Mouse (Mus musculus): Measurements from ENCODE around the gene Lhx4. TPM values are rescaled to one million over a fixed set of nuclear protein-coding genes. Genes with fewer than 3 reads are reported as not detected.

Lhx4 gene
- total RNA-seq (2012; rRNA removed) = 0.05 and 0.13 TPM in 2 replicates

- no peak for TF ChIP-seq ZC3H11A (IDR thresholded peaks at IDR 0.05; ENCODE audit: borderline replicate concordance, low read depth, low read length)
- no peak for TF ChIP-seq ZNF384 (IDR thresholded peaks at IDR 0.05; ENCODE audit: low read depth, low read length)
- TF ChIP-seq HCFC1 (IDR thresholded peaks at IDR 0.05; ENCODE audit: borderline replicate concordance, insufficient read depth, low read length) = no peak
- in situ Hi-C loops (cut with MboI; ENCODE audit: low sequenced_read_pairs in 2 of 2, unreplicated experiment in 2 of 2) = no loop called here
Observed at GRCm38 (mm10) chr1:155751484-155752255, at the start of gene Lhx4. Gene Lhx4 (minus strand): TSS chr1:155751684.

GRCm38 (mm10) chr1:155798000-155798399 is 46.5 kb upstream of the Lhx4 start:
- no peak overlapping the region for H3K27ac ChIP-seq (ENCODE audit: insufficient read depth, low read depth, low read length, poor library complexity, severe bottlenecking)
- no peak overlapping the region for H3K4me3 ChIP-seq (ENCODE audit: insufficient read depth in 1 of 2, low read depth in 1 of 2, low read length in 2 of 2, poor library complexity in 1 of 2, severe bottlenecking in 1 of 2)
- H3K4me1 ChIP-seq (ENCODE audit: control insufficient read depth in 2 of 2, insufficient read depth in 2 of 2, low read length in 2 of 2, poor library complexity in 1 of 2) = no peaks in the 10 kb centered on the region
- no peaks in the 10 kb centered on the region for H3K36me3 ChIP-seq (ENCODE audit: control insufficient read depth, insufficient read depth, low read length, poor library complexity, severe bottlenecking)
- TF ChIP-seq HCFC1 (IDR thresholded peaks at IDR 0.05; ENCODE audit: borderline replicate concordance, insufficient read depth, low read length) = no peak
- no peak for TF ChIP-seq CHD2 (IDR thresholded peaks at IDR 0.05; ENCODE audit: low read depth, low read length)
- TF ChIP-seq MAFK (IDR thresholded peaks at IDR 0.05; ENCODE audit: insufficient read depth, low read depth, low read length) = no peak
- no peak for TF ChIP-seq ZC3H11A (IDR thresholded peaks at IDR 0.05; ENCODE audit: borderline replicate concordance, low read depth, low read length)
- no peak for TF ChIP-seq ZNF384 (IDR thresholded peaks at IDR 0.05; ENCODE audit: low read depth, low read length)
- H3K9ac ChIP-seq (ENCODE audit: insufficient read depth, low read depth, low read length, poor library complexity, severe bottlenecking) = no peak overlapping the region
- no peak for DNase-seq (ENCODE audit: low read depth, low spot score)
- H3K9me3 ChIP-seq (ENCODE audit: control insufficient read depth, insufficient read depth, low read depth, low read length) = no peaks in the 10 kb centered on the region
- in situ Hi-C loops (cut with MboI; ENCODE audit: low sequenced_read_pairs in 2 of 2, unreplicated experiment in 2 of 2) = no loop called here

More at GRCm38 (mm10) chr1:155751484-155752255, at the start of gene Lhx4:
- Histone ChIP-seq H3K4me1 (ENCODE audit: control insufficient read depth in 2 of 2, insufficient read depth in 2 of 2, low read length in 2 of 2, poor library complexity in 1 of 2) (no peaks in the 10 kb centered on the region), H3K36me3 (ENCODE audit: control insufficient read depth, insufficient read depth, low read length, poor library complexity, severe bottlenecking) (no peaks in the 10 kb centered on the region), H3K4me3 (ENCODE audit: insufficient read depth in 1 of 2, low read depth in 1 of 2, low read length in 2 of 2, poor library complexity in 1 of 2, severe bottlenecking in 1 of 2) (no peak within 1 kb of the TSS), H3K27ac (ENCODE audit: insufficient read depth, low read depth, low read length, poor library complexity, severe bottlenecking) (no peak within 1 kb of the TSS), H3K9me3 (ENCODE audit: control insufficient read depth, insufficient read depth, low read depth, low read length) (no peaks in the 10 kb centered on the region), H3K9ac (ENCODE audit: insufficient read depth, low read depth, low read length, poor library complexity, severe bottlenecking) (no peak within 1 kb of the TSS)
- DNase-seq (ENCODE audit: low read depth, low spot score) = no peak

GRCm38 (mm10) chr1:155797425-155797824 is 45.9 kb upstream of the Lhx4 start:
- TF ChIP-seq ZNF384 (IDR thresholded peaks at IDR 0.05; ENCODE audit: low read depth, low read length) (no peak), ZC3H11A (IDR thresholded peaks at IDR 0.05; ENCODE audit: borderline replicate concordance, low read depth, low read length) (no peak), MAFK (IDR thresholded peaks at IDR 0.05; ENCODE audit: insufficient read depth, low read depth, low read length) (no peak), CHD2 (IDR thresholded peaks at IDR 0.05; ENCODE audit: low read depth, low read length) (no peak), HCFC1 (IDR thresholded peaks at IDR 0.05; ENCODE audit: borderline replicate concordance, insufficient read depth, low read length) (no peak)
- H3K4me1 ChIP-seq (ENCODE audit: control insufficient read depth in 2 of 2, insufficient read depth in 2 of 2, low read length in 2 of 2, poor library complexity in 1 of 2) = no peaks in the 10 kb centered on the region
- no peak overlapping the region for H3K27ac ChIP-seq (ENCODE audit: insufficient read depth, low read depth, low read length, poor library complexity, severe bottlenecking)
- DNase-seq (ENCODE audit: low read depth, low spot score) = no peak
- no peak overlapping the region for H3K4me3 ChIP-seq (ENCODE audit: insufficient read depth in 1 of 2, low read depth in 1 of 2, low read length in 2 of 2, poor library complexity in 1 of 2, severe bottlenecking in 1 of 2)
- no peak overlapping the region for H3K9ac ChIP-seq (ENCODE audit: insufficient read depth, low read depth, low read length, poor library complexity, severe bottlenecking)
- H3K9me3 ChIP-seq (ENCODE audit: control insufficient read depth, insufficient read depth, low read depth, low read length) = no peaks in the 10 kb centered on the region
- in situ Hi-C loops (cut with MboI; ENCODE audit: low sequenced_read_pairs in 2 of 2, unreplicated experiment in 2 of 2) = no loop called here
- H3K36me3 ChIP-seq (ENCODE audit: control insufficient read depth, insufficient read depth, low read length, poor library complexity, severe bottlenecking) = no peaks in the 10 kb centered on the region

GRCm38 (mm10) chr1:155796757-155797405 is 45.4 kb upstream of the Lhx4 start:
- TF ChIP-seq ZC3H11A (IDR thresholded peaks at IDR 0.05; ENCODE audit: borderline replicate concordance, low read depth, low read length) = no peak
- TF ChIP-seq MAFK (IDR thresholded peaks at IDR 0.05; ENCODE audit: insufficient read depth, low read depth, low read length) = no peak
- TF ChIP-seq CHD2 (IDR thresholded peaks at IDR 0.05; ENCODE audit: low read depth, low read length) = no peak
- no peak for TF ChIP-seq HCFC1 (IDR thresholded peaks at IDR 0.05; ENCODE audit: borderline replicate concordance, insufficient read depth, low read length)
- H3K4me3 ChIP-seq (ENCODE audit: insufficient read depth in 1 of 2, low read depth in 1 of 2, low read length in 2 of 2, poor library complexity in 1 of 2, severe bottlenecking in 1 of 2) = no peak overlapping the region
- in situ Hi-C loops (cut with MboI; ENCODE audit: low sequenced_read_pairs in 2 of 2, unreplicated experiment in 2 of 2) = no loop called here
- no peak for DNase-seq (ENCODE audit: low read depth, low spot score)
- no peaks in the 10 kb centered on the region for H3K9me3 ChIP-seq (ENCODE audit: control insufficient read depth, insufficient read depth, low read depth, low read length)
- no peak overlapping the region for H3K27ac ChIP-seq (ENCODE audit: insufficient read depth, low read depth, low read length, poor library complexity, severe bottlenecking)
- H3K36me3 ChIP-seq (ENCODE audit: control insufficient read depth, insufficient read depth, low read length, poor library complexity, severe bottlenecking) = no peaks in the 10 kb centered on the region
- no peaks in the 10 kb centered on the region for H3K4me1 ChIP-seq (ENCODE audit: control insufficient read depth in 2 of 2, insufficient read depth in 2 of 2, low read length in 2 of 2, poor library complexity in 1 of 2)
- no peak overlapping the region for H3K9ac ChIP-seq (ENCODE audit: insufficient read depth, low read depth, low read length, poor library complexity, severe bottlenecking)
